Mouse (Mus musculus): Measurements from ENCODE around the gene Insr. TPM values are rescaled to one million over a fixed set of nuclear protein-coding genes. Genes with fewer than 3 reads are reported as not detected.

Gene Insr
- polyA plus RNA-seq, 1 experiment from 2014 or later: 37.9 TPM

- Histone ChIP-seq H3K36me3 (ENCODE audit: control insufficient read depth, insufficient read depth, low read length) (no peaks in the 10 kb centered on the region), H3K9ac (ENCODE audit: low read length) (no peak overlapping the region; the same call in 1 of the 2 replicates), H3K4me3 (ENCODE audit: low read depth, low read length) (peak overlapping the region; percentile 46), H3K4me2 (ENCODE audit: low read depth, severe bottlenecking) (peak overlapping the region; percentile 75; the same call in 1 of the 2 replicates), H3K27me3 (ENCODE audit: control insufficient read depth, insufficient read depth, low read length) (no peaks in the 10 kb centered on the region), H3K27ac (replicated peaks; ENCODE audit: low read depth, low read length) (no peak overlapping the region), H3K4me1 (ENCODE audit: control insufficient read depth, insufficient read depth, low read length) (no peaks in the 10 kb centered on the region), H3K9me3 (ENCODE audit: control insufficient read depth, low read length) (no peaks in the 10 kb centered on the region)
- 78% methylated on average over 6 of the region's 6 CpGs for WGBS
- peak; percentile 23 for DNase-seq (ENCODE audit: low spot score)
- ATAC-seq (ENCODE audit: insufficient number of reproducible peaks, low FRiP score, low TSS enrichment, low read depth): no peak
These were observed 57.3 kb downstream of the Insr start for GRCm38 (mm10) chr8:3221960-3222635.

GRCm38 (mm10) chr8:3221047-3221959 is 58.1 kb downstream of the Insr start:
- Histone ChIP-seq H3K4me3 (ENCODE audit: low read depth, low read length) (peak overlapping the region; percentile 46), H3K27me3 (ENCODE audit: control insufficient read depth, insufficient read depth, low read length) (no peaks in the 10 kb centered on the region), H3K9ac (ENCODE audit: low read length) (peak overlapping the region; percentile 74), H3K36me3 (ENCODE audit: control insufficient read depth, insufficient read depth, low read length) (no peaks in the 10 kb centered on the region), H3K4me2 (ENCODE audit: low read depth, severe bottlenecking) (peak overlapping the region; percentile 75), H3K4me1 (ENCODE audit: control insufficient read depth, insufficient read depth, low read length) (peaks cover 6% of the 10 kb centered on the region), H3K27ac (replicated peaks; ENCODE audit: low read depth, low read length) (peak overlapping the region; percentile 59; the same call in 1 of the 2 replicates), H3K9me3 (ENCODE audit: control insufficient read depth, low read length) (no peaks in the 10 kb centered on the region)
- 1% methylated on average over 43 of the region's 43 CpGs for WGBS
- DNase-seq (ENCODE audit: low spot score) (peak; percentile 93), ATAC-seq (ENCODE audit: insufficient number of reproducible peaks, low FRiP score, low TSS enrichment, low read depth) (peak; percentile 100)

- DNase-seq (ENCODE audit: low spot score) (peak; percentile 55), ATAC-seq (ENCODE audit: insufficient number of reproducible peaks, low FRiP score, low TSS enrichment, low read depth) (peak; percentile 44; the same call in 1 of the 2 replicates)
- Histone ChIP-seq H3K4me1 (ENCODE audit: control insufficient read depth, insufficient read depth, low read length) (peaks cover 8% of the 10 kb centered on the region), H3K9ac (ENCODE audit: low read length) (peak overlapping the region; percentile 5; the same call in 1 of the 2 replicates), H3K36me3 (ENCODE audit: control insufficient read depth, insufficient read depth, low read length) (no peaks in the 10 kb centered on the region), H3K27me3 (ENCODE audit: control insufficient read depth, insufficient read depth, low read length) (no peaks in the 10 kb centered on the region), H3K27ac (replicated peaks; ENCODE audit: low read depth, low read length) (no peak overlapping the region; the same call in 1 of the 2 replicates), H3K4me2 (ENCODE audit: low read depth, severe bottlenecking) (peak overlapping the region; percentile 29), H3K9me3 (ENCODE audit: control insufficient read depth, low read length) (no peaks in the 10 kb centered on the region), H3K4me3 (ENCODE audit: low read depth, low read length) (peak overlapping the region; percentile 46)
- WGBS: 5% methylated on average over 9 of the region's 9 CpGs
These were observed 58.9 kb downstream of the Insr start for GRCm38 (mm10) chr8:3220502-3220901.

GRCm38 (mm10) chr8:3219921-3220411 is 59.5 kb downstream of the Insr start:
- H3K9me3 ChIP-seq (ENCODE audit: control insufficient read depth, low read length): no peaks in the 10 kb centered on the region
- H3K27me3 ChIP-seq (ENCODE audit: control insufficient read depth, insufficient read depth, low read length): no peaks in the 10 kb centered on the region
- ATAC-seq (ENCODE audit: insufficient number of reproducible peaks, low FRiP score, low TSS enrichment, low read depth) (no peak), DNase-seq (ENCODE audit: low spot score) (no peak)
- 92% methylated on average over 12 of the region's 12 CpGs for WGBS
- H3K4me3 ChIP-seq (ENCODE audit: low read depth, low read length): no peak overlapping the region
- H3K4me1 ChIP-seq (ENCODE audit: control insufficient read depth, insufficient read depth, low read length): peaks cover 8% of the 10 kb centered on the region
- no peak overlapping the region for H3K9ac ChIP-seq (ENCODE audit: low read length)
- no peaks in the 10 kb centered on the region for H3K36me3 ChIP-seq (ENCODE audit: control insufficient read depth, insufficient read depth, low read length)
- H3K4me2 ChIP-seq (ENCODE audit: low read depth, severe bottlenecking): no peak overlapping the region
- no peak overlapping the region for H3K27ac ChIP-seq (replicated peaks; ENCODE audit: low read depth, low read length)

- Histone ChIP-seq H3K4me3 (ENCODE audit: low read depth, low read length) (no peak overlapping the region), H3K9ac (ENCODE audit: low read length) (no peak overlapping the region), H3K4me2 (ENCODE audit: low read depth, severe bottlenecking) (no peak overlapping the region), H3K27me3 (ENCODE audit: control insufficient read depth, insufficient read depth, low read length) (no peaks in the 10 kb centered on the region), H3K4me1 (ENCODE audit: control insufficient read depth, insufficient read depth, low read length) (peaks cover 8% of the 10 kb centered on the region), H3K9me3 (ENCODE audit: control insufficient read depth, low read length) (no peaks in the 10 kb centered on the region), H3K36me3 (ENCODE audit: control insufficient read depth, insufficient read depth, low read length) (no peaks in the 10 kb centered on the region), H3K27ac (replicated peaks; ENCODE audit: low read depth, low read length) (no peak overlapping the region)
- DNase-seq (ENCODE audit: low spot score) (no peak), ATAC-seq (ENCODE audit: insufficient number of reproducible peaks, low FRiP score, low TSS enrichment, low read depth) (no peak)
- 83% methylated on average over 3 of the region's 3 CpGs for WGBS
These were observed 60.2 kb downstream of the Insr start for GRCm38 (mm10) chr8:3219266-3219665.

GRCm38 (mm10) chr8:3216541-3217092 is 62.8 kb downstream of the Insr start:
- WGBS: 82% methylated on average over 4 of the region's 4 CpGs
- Histone ChIP-seq H3K4me3 (ENCODE audit: low read depth, low read length) (no peak overlapping the region), H3K36me3 (ENCODE audit: control insufficient read depth, insufficient read depth, low read length) (no peaks in the 10 kb centered on the region), H3K4me1 (ENCODE audit: control insufficient read depth, insufficient read depth, low read length) (peaks cover 8% of the 10 kb centered on the region), H3K27ac (replicated peaks; ENCODE audit: low read depth, low read length) (no peak overlapping the region), H3K9me3 (ENCODE audit: control insufficient read depth, low read length) (no peaks in the 10 kb centered on the region), H3K27me3 (ENCODE audit: control insufficient read depth, insufficient read depth, low read length) (no peaks in the 10 kb centered on the region), H3K9ac (ENCODE audit: low read length) (no peak overlapping the region), H3K4me2 (ENCODE audit: low read depth, severe bottlenecking) (no peak overlapping the region)
- DNase-seq (ENCODE audit: low spot score): no peak
- no peak for ATAC-seq (ENCODE audit: insufficient number of reproducible peaks, low FRiP score, low TSS enrichment, low read depth)

- Histone ChIP-seq H3K9me3 (ENCODE audit: control insufficient read depth, low read length) (no peaks in the 10 kb centered on the region), H3K27me3 (ENCODE audit: control insufficient read depth, insufficient read depth, low read length) (no peaks in the 10 kb centered on the region), H3K4me1 (ENCODE audit: control insufficient read depth, insufficient read depth, low read length) (peaks cover 8% of the 10 kb centered on the region), H3K27ac (replicated peaks; ENCODE audit: low read depth, low read length) (no peak overlapping the region), H3K36me3 (ENCODE audit: control insufficient read depth, insufficient read depth, low read length) (no peaks in the 10 kb centered on the region), H3K9ac (ENCODE audit: low read length) (no peak overlapping the region), H3K4me2 (ENCODE audit: low read depth, severe bottlenecking) (no peak overlapping the region), H3K4me3 (ENCODE audit: low read depth, low read length) (no peak overlapping the region)
- DNase-seq (ENCODE audit: low spot score) (peak; percentile 25), ATAC-seq (ENCODE audit: insufficient number of reproducible peaks, low FRiP score, low TSS enrichment, low read depth) (no peak)
These were observed 63.9 kb downstream of the Insr start for GRCm38 (mm10) chr8:3215561-3215960.

GRCm38 (mm10) chr8:3214601-3215000 is 64.8 kb downstream of the Insr start:
- Histone ChIP-seq H3K4me3 (ENCODE audit: low read depth, low read length) (no peak overlapping the region), H3K27me3 (ENCODE audit: control insufficient read depth, insufficient read depth, low read length) (no peaks in the 10 kb centered on the region), H3K27ac (replicated peaks; ENCODE audit: low read depth, low read length) (no peak overlapping the region), H3K9me3 (ENCODE audit: control insufficient read depth, low read length) (no peaks in the 10 kb centered on the region), H3K4me2 (ENCODE audit: low read depth, severe bottlenecking) (no peak overlapping the region), H3K9ac (ENCODE audit: low read length) (no peak overlapping the region), H3K36me3 (ENCODE audit: control insufficient read depth, insufficient read depth, low read length) (no peaks in the 10 kb centered on the region), H3K4me1 (ENCODE audit: control insufficient read depth, insufficient read depth, low read length) (peaks cover 8% of the 10 kb centered on the region)
- DNase-seq (ENCODE audit: low spot score): no peak
- no peak for ATAC-seq (ENCODE audit: insufficient number of reproducible peaks, low FRiP score, low TSS enrichment, low read depth)
- 76% methylated on average over 1 of the region's 1 CpGs for WGBS
